Mouse (Mus musculus): ENCODE measurements around the gene Gm20532. TPM values are rescaled to one million over a fixed set of nuclear protein-coding genes. Genes with fewer than 3 reads are reported as not detected.

The Gm20532 gene
- total RNA-seq, 2 experiments from 2014 or later: not detected

DNA sequence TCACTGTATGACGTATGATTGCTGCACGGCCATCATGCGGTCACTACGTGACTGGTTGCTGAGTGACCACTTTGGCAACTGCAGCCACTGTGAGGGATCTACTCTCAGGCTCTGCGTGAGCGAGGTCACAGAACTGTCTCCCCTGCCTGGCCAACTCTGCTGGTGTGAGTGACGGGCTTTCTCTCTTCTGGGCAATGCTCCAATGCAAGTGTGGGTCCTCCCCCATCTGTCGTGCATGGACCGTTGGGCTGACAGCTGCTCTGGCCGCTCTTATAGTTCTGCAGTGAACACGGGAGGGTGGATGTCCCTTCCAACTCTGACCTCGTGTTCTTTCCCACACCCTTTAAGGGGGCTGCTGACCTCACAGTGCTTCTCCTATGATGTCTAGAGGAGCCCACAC lies 13.0 kb upstream of the Gm20532 start:
- no peak for DNase-seq (ENCODE audit: low spot score in 2 of 2)

DNA sequence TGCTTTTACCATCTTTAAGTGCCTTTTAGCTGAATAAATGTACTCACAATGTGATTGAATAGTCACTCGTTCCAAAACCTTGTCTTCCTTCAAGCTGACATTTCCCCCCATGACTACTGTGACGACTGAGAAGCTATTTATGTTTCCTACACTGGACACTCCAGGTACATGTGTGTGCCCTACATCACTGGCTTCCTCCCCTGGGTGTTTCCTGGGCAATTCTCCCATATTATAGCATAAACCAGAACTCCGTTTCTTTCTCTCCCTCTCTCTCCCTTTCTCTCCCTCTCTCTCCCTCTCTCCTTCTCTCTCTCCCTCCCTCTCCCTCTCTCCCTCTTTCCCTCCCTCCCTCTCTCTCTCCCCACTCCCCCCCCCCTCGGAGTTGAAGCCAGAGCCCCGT lies 12.6 kb upstream of the Gm20532 start:
- no peak for DNase-seq (ENCODE audit: low spot score in 2 of 2)

DNA sequence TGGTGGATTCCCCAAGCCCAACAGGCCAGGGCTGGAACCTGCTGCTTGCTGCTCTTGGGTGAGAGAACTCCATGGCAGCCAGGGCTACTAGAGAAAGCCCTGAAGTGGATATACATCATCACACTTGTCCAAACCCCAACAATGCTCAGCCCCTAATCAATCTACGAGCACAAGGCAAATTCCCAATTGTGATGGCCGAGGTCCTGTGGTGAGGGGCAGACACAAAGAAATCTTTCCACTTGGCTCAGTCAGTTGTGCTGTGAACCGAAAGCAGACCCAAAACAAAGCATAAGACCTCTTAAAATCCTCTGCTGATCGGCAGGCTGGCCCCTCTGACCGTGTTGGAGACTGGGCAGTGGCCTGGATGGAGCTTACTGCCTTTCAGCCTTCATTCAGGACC lies 11.6 kb upstream of the Gm20532 start:
- no peak for DNase-seq (ENCODE audit: low spot score in 2 of 2)

DNA sequence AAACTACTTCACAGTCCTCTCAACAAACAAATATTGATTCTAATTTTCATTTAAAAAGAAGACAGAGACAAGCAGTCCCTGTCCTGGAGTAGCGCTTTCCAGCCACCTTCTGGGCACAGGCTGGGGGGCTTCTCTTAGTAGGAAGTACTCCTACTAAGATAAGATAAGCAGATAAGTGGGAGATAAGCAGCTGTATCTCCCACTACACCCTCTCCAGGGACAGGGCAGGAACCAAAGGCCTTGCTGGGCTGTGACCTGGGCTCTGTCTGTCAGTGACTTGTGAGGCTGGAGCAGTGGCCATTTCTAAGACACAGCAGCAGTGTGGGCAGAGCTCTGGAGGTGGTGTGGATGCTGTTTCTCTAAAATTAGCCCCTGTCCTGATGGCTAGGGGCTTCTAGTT lies 11.1 kb upstream of the Gm20532 start:
- DNase-seq (ENCODE audit: low spot score in 2 of 2): no peak

DNA sequence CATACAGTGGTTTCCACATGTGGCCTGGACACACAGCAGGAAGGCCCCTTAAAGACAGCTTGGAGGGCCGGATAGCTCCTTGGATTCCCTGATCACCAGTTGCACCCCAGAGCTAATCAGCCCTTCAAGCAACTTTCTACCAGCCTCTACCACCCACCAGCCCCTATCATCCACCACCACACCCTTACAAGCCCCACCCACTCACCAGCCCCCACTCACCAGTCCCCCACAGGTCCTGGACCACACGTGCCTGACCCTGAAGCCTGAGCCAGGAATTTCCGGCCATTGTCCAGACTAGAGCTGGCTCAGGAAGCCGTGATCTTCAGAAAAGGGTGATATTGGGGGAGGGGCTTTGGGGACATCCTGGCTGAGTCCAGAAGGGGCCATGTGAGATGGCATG lies 10.6 kb upstream of the Gm20532 start:
- DNase-seq (ENCODE audit: low spot score in 2 of 2): no peak

DNA sequence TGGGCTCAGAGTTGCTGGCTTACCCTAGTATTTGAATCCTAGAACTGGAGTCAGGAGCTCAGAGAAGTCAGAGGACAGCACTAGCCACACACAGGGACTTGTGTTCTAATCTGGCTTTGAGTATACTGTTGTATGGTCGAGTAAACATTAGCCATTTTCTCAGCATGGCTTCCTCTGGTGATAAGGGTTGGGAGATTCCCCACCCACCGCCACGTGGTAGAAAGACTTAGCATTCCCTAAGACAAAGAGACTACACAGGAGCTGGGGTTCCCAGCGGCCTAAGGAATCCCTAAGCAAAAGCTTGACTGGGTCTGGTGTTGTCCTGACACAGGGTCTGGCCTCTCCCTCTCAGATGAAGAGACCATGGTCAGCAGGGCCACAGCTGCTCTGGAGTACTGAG lies 10.0 kb upstream of the Gm20532 start:
- DNase-seq (ENCODE audit: low spot score in 2 of 2): no peak

DNA sequence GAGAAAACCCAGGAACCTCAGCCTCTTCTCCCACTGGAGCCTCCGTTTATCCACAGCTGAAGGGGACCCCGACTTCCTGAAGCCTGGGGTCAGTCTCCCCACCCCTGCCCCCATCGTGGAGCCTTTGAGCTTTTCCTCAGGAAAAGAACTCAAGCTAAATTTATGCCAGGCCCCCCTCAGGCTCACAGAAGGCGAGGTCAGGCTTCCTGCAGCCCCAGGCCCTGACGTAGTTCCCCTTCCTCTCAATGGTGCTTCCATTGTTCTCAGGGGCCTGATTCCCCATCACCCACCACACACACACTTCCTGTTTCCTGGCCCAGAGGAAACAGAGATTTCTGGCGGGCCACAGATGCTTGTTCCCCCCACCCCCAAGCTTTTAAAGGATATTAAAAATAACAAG lies 8.1 kb upstream of the Gm20532 start:
- DNase-seq (ENCODE audit: low spot score in 2 of 2): no peak

DNA sequence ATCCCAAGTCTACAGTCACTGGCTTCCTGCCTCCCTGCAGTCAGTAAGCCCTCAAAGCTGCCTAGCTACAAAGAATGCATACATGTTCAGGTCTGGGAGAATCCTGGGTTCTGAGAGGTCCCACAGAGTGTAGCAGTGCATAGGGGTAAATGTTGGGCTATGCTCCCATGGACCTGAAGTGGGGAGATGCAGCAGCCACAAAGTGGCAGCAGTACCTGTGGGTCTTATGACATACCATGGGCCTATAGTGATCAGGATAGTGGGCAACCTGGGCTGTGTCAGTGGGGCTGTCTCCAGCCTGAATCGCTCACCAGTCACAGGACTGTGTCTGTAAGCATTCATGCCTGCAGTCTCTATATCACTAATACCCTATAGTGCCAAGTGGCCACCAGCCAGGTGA lies 6.7 kb upstream of the Gm20532 start, which contains the start of gene Egfl7:
Gene Egfl7 (plus strand): TSS at position 301 of the 400 bp plus-strand sequence.
- no peak for DNase-seq (ENCODE audit: low spot score in 2 of 2)

DNA sequence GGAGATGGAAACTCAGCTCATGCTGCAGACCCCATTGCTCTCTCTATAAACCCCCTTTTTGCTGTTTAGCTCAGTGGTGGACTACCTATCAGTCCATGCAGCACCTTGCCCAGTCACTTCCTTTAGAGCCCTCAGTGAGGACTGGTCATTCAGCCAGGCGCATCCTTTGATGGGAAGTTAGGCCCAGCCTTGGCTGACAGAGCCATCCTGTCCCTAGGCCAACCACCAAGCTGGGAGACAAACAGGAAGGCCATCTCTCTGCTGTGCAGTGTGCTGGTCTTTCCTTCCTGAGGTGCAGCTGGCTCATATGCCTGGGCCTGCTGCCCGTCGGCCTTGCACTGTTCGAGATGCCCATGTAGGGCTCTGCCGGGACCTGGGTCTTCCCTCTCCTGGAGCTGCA lies 5.7 kb upstream of the Gm20532 start:
- DNase-seq (ENCODE audit: low spot score in 2 of 2): no peak

DNA sequence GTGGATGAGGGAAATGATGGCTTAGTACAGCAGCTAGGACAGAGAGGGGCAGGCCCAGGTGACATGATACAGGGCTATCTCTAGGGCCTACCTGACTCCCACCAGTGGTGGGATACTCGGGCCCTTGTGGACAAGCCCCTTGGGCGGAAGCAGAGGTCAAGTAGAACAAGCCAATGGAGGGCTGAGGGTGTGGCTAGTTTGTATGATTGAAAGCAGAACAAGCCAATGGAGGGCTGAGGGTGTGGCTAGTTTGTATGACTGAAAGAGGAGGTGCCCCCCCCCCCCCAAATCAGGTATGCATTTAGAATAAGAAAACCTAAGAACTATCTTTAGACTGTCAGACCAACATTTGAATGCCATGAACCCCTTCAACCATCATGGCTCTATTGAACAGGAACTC lies 4.2 kb upstream of the Gm20532 start:
- DNase-seq (ENCODE audit: low spot score in 2 of 2): no peak

DNA sequence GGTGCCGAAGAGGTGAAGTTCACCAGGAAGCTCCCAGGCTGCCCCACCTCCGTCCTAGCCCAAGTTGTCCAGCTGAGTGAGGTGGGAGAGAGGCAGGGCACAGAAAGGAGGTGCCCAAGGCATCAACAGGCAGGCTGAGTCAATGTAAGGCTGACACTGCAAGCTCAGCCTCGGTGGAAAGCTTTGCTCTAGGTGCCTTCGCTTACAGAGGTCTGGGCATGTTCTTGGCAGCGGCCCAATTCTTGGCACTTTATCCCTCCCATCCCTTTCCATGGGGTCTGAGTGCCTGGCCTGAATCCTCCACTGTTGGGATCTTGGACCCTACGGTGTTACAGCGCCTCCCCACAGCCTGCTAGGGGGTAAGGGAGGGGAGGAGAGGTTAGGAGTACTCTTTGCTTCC lies 3.7 kb upstream of the Gm20532 start:
- DNase-seq (ENCODE audit: low spot score in 2 of 2): no peak

DNA sequence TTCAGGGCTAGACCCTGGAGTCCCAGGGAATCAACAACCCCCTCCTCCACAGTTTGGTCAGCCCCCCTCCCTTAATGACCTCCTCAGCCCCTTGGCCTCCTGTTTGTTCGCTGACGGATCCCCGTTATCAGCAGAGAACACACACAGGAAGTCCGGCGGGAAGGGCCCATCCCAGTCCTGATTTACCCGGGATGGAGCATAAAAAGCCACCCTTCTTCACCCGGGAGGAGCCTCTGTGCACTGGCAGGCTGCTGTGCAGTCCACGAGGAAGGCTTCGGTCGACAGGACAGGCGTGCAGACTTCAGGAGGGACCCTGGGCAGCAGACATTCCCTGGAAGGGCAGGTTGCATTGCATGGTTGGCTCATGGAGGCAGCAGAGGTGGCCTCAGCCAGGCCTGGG lies 2.8 kb upstream of the Gm20532 start:
- no peak for DNase-seq (ENCODE audit: low spot score in 2 of 2)

DNA sequence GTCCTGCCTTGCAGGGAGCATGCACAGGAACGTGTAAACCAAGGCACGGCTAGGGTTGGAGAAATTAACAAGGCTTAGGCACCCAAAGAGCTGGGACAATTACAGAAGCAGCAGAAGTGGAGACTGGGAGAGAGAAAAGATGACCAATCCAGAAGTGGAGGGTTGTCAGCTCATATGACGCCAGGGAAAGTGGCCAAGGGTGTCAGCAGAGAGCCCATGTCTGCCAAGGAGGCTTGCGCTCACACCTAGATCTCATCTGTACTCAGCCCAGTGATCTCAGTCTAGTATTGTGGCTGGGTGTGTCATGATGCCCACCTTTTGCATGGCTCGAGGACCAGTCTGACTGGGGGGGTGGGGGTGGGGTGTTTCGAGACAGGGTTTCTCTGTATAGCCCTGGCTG lies 726 bp upstream of the Gm20532 start:
- DNase-seq (ENCODE audit: low spot score in 2 of 2): no peak

DNA sequence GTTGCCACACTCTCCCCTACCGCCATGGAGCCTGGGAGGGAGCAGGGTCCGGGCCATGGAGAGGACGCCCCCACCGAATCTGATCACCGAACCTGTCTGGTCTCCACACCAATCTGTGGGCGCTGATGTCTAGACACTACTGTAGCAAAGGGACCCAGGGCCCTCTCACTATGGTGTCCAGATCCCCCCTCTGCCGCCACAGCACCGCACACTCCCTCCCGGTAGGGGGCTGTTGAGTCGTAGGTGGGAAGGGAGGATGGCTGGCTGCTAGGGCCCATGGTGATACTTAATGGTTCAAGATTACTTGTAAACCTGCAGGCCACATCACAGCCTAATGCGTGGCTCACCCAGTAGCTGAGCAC lies 586 bp downstream of the Gm20532 start:
- DNase-seq (ENCODE audit: low spot score in 2 of 2): no peak

DNA sequence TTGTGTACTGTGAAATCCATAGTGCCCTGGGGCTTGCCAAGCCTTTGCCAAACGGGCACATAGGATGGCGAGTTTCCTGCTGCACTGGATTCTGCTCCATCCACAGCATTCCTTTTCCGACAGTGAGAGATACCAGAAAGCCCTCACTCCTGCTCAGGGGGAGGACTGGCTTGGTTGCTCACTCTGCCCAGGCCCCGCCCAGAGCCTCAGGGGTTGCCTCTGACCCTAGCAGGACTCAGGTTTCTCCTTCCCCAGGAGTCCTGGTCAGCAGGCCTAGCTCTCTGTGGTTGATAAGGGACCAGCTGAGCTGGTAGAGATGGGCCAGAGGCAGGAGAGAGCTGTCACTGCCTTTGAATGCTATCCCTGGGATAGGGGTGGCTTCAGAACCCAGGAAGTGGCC lies 2.1 kb downstream of the Gm20532 start:
- DNase-seq (ENCODE audit: low spot score in 2 of 2): no peak

DNA sequence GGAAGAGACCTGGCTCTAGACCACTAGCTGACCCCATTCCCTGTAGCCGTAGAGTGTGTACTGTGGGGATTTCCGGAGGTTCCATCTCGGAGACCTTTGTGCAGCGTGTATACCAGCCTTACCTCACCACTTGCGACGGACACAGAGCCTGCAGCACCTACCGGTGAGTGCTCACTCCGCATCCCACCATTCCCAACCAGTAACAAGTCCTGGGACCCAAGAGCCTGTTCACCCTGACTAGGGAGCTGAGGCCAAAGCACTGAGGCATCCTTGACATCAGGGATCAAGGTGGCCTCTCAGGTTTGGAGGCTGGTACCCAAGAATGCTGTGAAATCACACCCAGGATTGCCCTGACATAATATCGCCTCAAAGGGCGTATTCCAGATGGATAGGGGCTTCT lies 2.8 kb downstream of the Gm20532 start:
- no peak for DNase-seq (ENCODE audit: low spot score in 2 of 2)

DNA sequence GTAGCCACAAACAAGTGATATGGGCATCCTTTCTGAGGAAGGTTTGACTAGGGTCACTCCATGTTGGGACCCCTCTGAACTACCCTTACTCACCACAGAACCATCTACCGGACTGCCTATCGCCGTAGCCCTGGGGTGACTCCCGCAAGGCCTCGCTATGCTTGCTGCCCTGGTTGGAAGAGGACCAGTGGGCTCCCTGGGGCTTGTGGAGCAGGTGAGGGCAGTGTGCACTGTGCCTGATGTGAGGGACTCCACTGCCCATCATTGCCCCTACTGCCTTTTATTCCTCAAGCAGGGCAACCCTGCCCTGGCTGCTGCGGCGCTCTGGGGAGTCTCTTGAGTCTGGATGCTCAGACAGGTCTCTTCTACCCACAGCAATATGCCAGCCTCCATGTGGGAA lies 3.8 kb downstream of the Gm20532 start:
- DNase-seq (ENCODE audit: low spot score in 2 of 2): no peak

DNA sequence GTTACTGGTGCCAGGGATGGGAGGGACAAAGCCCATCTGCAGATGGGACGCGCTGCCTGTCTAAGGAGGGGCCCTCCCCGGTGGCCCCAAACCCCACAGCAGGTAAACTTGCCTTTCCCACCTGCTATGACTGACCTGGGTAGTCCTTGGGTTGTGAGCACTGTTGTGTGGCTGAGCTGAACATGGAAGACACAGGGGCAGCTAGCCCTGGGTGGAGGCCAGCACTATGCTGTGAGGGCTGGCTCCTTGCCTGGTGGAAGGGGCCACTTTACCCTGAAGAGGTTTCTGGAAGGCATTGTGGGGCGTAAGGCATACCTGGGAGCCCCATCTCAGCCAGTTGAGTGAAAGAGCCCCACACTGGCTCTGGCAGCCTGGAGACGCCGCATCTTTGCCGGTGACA lies 4.5 kb downstream of the Gm20532 start:
- DNase-seq (ENCODE audit: low spot score in 2 of 2): no peak

DNA sequence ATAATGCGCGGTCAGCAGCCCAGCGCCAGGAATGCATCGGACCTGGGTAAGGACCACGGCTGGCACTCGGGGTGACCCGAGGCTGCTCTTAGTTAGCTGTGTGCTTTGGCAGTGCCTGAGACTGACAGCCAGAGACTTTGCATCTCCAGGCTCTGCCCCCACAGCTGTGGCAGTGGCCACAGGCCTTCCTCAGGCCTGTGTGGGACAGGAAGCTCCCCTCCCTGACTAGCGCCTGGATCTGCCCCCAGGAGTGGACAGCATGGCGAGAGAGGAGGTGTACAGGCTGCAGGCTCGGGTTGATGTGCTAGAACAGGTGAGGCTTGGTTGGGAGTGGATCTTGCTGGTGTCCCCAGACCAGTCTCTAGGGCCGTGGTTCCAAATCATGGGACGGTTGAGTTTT lies 5.0 kb downstream of the Gm20532 start:
- no peak for DNase-seq (ENCODE audit: low spot score in 2 of 2)

DNA sequence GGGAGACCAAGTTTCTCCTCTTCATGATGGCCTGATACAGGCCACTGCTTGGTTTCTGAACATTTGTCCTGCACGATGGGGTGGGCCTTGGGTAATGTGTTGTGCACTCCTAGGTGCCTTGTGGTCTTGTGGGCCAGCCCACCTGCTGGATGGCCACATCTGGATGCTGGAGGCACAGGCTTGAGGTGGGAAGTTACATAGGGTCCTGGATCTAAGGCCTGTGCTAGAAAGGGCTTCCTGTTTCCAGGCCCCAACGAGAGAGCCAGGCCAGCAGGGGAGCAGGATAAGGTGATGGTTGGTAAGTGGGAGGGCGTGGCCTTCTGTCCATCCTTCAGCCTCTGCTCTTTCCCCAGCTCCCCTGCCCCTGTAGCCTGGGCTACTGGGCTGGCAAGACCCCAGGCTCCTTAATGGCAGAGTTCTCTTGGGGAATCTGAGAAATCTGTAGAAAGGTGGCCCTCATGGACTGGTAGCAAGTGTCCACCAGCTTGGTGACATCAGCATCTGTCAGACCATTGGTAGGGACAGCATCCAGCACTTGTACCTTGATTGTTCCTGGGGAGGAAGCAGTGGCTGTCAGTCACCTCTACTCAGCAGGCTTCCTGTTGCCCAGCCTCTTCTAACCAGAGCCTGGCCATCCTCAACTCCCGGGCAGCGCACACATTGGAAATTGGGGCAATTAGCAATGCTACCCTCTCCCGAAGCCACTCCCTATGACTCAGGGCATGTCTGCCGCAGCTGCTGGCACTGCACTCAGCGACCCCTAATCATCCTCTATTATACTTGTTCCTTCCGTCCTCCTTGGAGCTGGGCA lies 7.0 kb downstream of the Gm20532 start:
- no peak for DNase-seq (ENCODE audit: low spot score in 2 of 2)

DNA sequence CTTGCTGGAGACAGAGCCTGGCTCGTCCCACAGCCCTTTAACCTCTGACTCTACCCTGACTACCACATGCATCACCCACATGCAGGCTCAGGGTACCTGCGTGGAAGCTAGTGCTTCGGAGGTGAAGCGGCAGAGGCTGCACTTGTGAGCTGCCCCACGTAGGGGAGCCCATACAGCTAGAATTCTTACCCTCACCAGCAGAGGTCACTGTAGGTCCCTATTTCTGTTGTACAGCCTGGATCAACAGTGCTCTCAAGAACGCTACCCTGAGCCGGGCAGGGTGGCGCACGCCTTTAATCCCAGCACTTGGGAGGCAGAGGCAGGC lies 7.5 kb downstream of the Gm20532 start:
- peak in 1 of 2 experiments; percentile 45 for DNase-seq (ENCODE audit: low spot score in 2 of 2)

DNA sequence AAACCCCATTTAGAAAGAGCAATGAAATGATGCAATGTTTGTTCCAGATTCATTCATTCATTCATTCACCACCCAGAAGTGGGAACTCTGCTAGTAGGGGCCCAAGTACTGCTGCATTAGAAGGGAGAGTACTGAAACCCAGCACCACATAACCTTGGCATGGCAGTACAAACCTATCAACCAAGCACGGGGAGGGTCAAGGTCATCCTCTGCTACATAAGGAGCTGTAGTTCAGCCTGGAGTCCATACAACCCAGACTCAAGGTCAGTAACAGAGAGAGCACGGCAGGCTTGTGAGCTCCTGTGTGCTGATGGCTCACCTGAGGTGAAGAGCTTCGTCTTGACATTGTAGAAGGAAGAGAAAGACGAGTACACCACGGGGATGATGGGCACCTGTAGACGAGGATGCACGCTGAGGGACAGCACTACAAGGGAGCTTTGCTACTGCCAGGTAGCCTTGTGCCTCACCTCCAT lies 8.1 kb downstream of the Gm20532 start:
- no peak for DNase-seq (ENCODE audit: low spot score in 2 of 2)

DNA sequence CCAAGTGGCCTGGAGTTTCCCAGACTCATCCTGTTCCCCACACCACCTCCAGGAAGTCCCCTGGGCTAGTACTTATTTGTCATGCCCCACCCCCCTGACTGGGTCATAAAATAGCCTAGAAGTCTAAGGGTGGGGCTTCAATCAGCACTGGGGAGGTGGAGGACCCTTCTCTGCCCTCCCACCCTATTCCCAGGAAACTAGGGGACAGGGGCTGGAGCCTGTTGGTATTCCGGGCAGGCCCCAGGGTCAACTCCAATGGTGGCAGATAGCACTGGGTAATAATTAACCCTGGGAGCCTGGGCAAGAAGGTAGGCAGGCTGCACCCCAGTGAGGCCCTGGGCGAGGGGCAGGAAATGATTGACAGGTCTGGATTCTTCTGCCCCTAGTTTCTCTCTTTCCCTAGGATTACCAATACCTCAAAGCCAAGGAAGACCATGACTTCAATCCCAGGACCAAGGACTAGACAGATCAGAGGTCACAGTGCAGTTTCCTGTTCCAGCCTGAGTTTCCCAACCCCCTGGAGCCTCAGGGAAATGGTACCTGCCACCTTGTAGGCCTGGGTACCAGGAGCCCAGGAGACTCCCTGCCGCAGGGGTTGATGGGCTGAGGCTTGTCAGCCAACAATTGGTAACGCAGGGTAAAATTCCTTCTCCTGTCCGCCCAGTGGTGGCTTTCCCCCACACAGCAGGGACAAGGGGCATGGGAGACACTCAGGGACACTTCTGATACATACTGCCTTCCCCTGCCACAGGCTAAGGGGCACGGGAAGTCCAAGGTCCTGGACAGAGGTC lies 8.7 kb downstream of the Gm20532 start:
- DNase-seq (ENCODE audit: low spot score in 2 of 2): no peak

Measured in layer of hippocampus, adult 18-20 months (tissue).